25 mouse cellular contexts compared by ENCODE assay signal in genomic region chr1:106596380-106596779, GRCm38 (mm10).
"Had no signal": no experiment of that assay in that cellular context is flagged by ENCODE, and none has a peak within 500 bp of the region (broad histone marks: within the 10 kb centered on the region; RNA-seq: fewer than 3 reads in every experiment).

No protein-coding gene starts in this region.

- DNase-seq: gastrocnemius, postnatal 14 days; gastrocnemius, postnatal 36 days; heart, adult 18-20 months; heart, postnatal 14 days; heart, postnatal 36 days; kidney, adult 18-20 months; kidney, adult 8-10 months; kidney, postnatal 14 days; kidney, postnatal 36 days; layer of hippocampus, adult 9-11 months; layer of hippocampus, postnatal 36 days; liver; liver, embryonic 13.5 days had no signal

- H3K27me3 ChIP-seq: heart, embryonic 13.5 days; heart, embryonic 15.5 days; hindbrain, embryonic 13.5 days; hindbrain, embryonic 15.5 days; limb, embryonic 12.5 days; liver, embryonic 13.5 days; liver, embryonic 15.5 days had no signal

- H3K4me1 ChIP-seq: heart, embryonic 15.5 days; hindbrain, embryonic 13.5 days; hindbrain, embryonic 15.5 days; liver, embryonic 13.5 days; liver, embryonic 15.5 days had no signal

- H3K9ac ChIP-seq: heart, embryonic 13.5 days; heart, embryonic 15.5 days; hindbrain, embryonic 13.5 days; hindbrain, embryonic 15.5 days; limb, embryonic 12.5 days; liver, embryonic 13.5 days; liver, embryonic 15.5 days had no signal

- H3K9me3 ChIP-seq: heart, embryonic 10.5 days; heart, embryonic 13.5 days; heart, embryonic 15.5 days; hindbrain, embryonic 13.5 days; hindbrain, embryonic 15.5 days; limb, embryonic 10.5 days; limb, embryonic 12.5 days; liver, embryonic 13.5 days; liver, embryonic 15.5 days had no signal

- ATAC-seq: hindbrain, postnatal 0 days had no signal

- H3K4me3 ChIP-seq: heart, embryonic 10.5 days; heart, embryonic 13.5 days; heart, embryonic 15.5 days; hindbrain, embryonic 13.5 days; hindbrain, embryonic 15.5 days; left cerebral cortex, adult 2 months; limb, embryonic 10.5 days; limb, embryonic 12.5 days; liver, embryonic 13.5 days; liver, embryonic 15.5 days had no signal

- H3K4me2 ChIP-seq: heart, embryonic 13.5 days; heart, embryonic 15.5 days; hindbrain, embryonic 13.5 days; hindbrain, embryonic 15.5 days; limb, embryonic 12.5 days; liver, embryonic 11.5 days; liver, embryonic 13.5 days; liver, embryonic 15.5 days had no signal

- H3K36me3 ChIP-seq: heart, embryonic 10.5 days; heart, embryonic 13.5 days; heart, embryonic 15.5 days; hindbrain, embryonic 13.5 days; hindbrain, embryonic 15.5 days; limb, embryonic 10.5 days; limb, embryonic 12.5 days; liver, embryonic 13.5 days; liver, embryonic 15.5 days had no signal

- H3K27ac ChIP-seq: heart, embryonic 10.5 days; heart, embryonic 13.5 days; heart, embryonic 15.5 days; hindbrain, embryonic 13.5 days; hindbrain, embryonic 15.5 days; hindbrain, postnatal 0 days; kidney, postnatal 0 days; left cerebral cortex, adult 2 months; limb, embryonic 10.5 days; liver, embryonic 13.5 days; liver, embryonic 15.5 days had no signal
